Mouse (Mus musculus) hindbrain, embryonic 11.5 days (tissue): Measurements from ENCODE around the gene Itpr1. TPM values are rescaled to one million over a fixed set of nuclear protein-coding genes. Genes with fewer than 3 reads are reported as not detected.

ENCODE experiments used
- ATAC-seq: fragments of 200-750 bp; cut with Nextera tagmentation; 2 replicates; pipeline ENCODE4 v1.8.0; 2017; ENCODE audit warnings: mild to moderate bottlenecking, moderate TSS enrichment, moderate library complexity; ENCODE audit not compliant: low FRiP score
- DNase-seq: peaks from one replicate; pipeline ENCODE4 v3.0.0-alpha.2; 2015; ENCODE audit warnings: low spot score
- H3K27ac ChIP-seq: fragments of 300-500 bp; sonication (generic); 2 replicates; pipeline ENCODE4 v1.5.1; 2014; ENCODE audit warnings: mild to moderate bottlenecking, low read depth, low read length
- H3K27me3 ChIP-seq: fragments of 300-500 bp; sonication (generic); 2 replicates; pipeline ENCODE4 v1.6.1; 2014; ENCODE audit warnings: mild to moderate bottlenecking, low read length, moderate library complexity, mixed read lengths; ENCODE audit not compliant: control insufficient read depth, insufficient read depth
- H3K36me3 ChIP-seq: fragments of 300-500 bp; sonication (generic); 2 replicates; pipeline ENCODE4 v1.6.1; 2014; ENCODE audit warnings: mild to moderate bottlenecking, low read length, moderate library complexity, mixed read lengths; ENCODE audit not compliant: control insufficient read depth, insufficient read depth
- H3K4me1 ChIP-seq: fragments of 300-500 bp; sonication (generic); replicated peaks from 2 replicates; pipeline ENCODE4 v1.6.1; 2014; ENCODE audit warnings: low read length, mixed read lengths; ENCODE audit not compliant: control insufficient read depth, insufficient read depth
- H3K4me2 ChIP-seq: fragments of 300-500 bp; sonication (generic); replicated peaks from 2 replicates; pipeline ENCODE4 v1.6.1; 2014; ENCODE audit warnings: mild to moderate bottlenecking, low read depth, low read length
- H3K4me3 ChIP-seq: fragments of 300-500 bp; sonication (generic); 2 replicates; pipeline ENCODE4 v1.5.1; 2014; ENCODE audit warnings: low read depth, low read length
- H3K9ac ChIP-seq: fragments of 300-500 bp; sonication (generic); 2 replicates; pipeline ENCODE4 v1.6.1; 2014; ENCODE audit warnings: low read depth, low read length
- H3K9me3 ChIP-seq: fragments of 300-500 bp; sonication (generic); 2 replicates; pipeline ENCODE4 v1.6.1; 2016; ENCODE audit warnings: low read length; ENCODE audit not compliant: control insufficient read depth
- WGBS: fragments of 180-500 bp; shearing (Covaris S2); extraction: QIAGEN DNeasy Blood & Tissue Kit; methylation state at CpG from one replicate; pipeline ENCODE4 v1.1.7; 2014; 5-methylcytosine and 5-hydroxymethylcytosine counted together
- polyA plus RNA-seq: library from polyadenylated mRNA; unstranded; fragments of >200 nt; fragmentation: Nextera tagmentation; extraction: Ambion mirVana; gene quantifications from 2 replicates; pipeline ENCODE4 v1.2.1, GENCODE M21; 2014

Gene Itpr1
- polyA plus RNA-seq, 1 experiment from 2014 or later, result 9.6 TPM

DNA sequence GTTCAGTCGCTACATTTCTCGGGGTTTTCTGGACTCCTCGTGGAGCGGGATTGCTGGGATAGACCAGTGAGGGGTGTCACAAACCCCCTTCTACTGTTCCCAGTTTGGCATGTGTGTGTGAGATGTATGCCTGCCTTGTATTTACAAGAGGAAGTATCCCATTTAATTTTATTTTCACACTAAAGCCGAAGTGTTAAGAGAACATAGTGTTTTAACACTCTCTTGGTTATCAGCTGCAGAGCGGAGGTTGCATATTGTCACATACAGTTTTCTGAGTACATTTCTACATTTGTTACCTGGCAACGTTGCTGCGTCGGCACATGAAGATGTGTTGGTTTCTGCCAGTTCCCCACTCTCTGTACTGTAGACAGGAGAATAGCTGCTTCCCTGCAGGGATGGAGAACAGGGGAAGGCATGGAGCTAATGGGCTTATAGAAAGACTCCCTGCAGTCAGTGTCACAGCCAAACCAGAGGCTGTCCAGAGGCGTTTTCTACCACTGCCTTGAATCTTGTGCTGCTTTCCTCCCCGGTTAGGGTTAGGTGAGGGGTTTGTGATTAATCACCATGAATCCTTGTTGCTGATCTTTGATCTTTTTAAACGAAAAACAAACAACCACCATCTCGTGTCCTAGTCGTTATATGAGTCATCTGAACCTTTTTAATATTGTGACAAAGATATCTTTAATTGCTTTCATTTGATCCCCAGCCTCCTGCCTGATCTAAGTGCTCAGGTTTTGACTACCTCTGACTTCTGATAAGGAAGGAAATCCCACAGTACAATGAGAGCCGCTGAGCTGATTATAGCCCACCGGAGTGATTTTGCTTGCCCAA lies 241.4 kb downstream of the Itpr1 start:
- ATAC-seq (no peak), DNase-seq (no peak)
- 72% methylated on average over 16 of the region's 16 CpGs for WGBS
- Histone ChIP-seq H3K4me2 (no peak overlapping the region), H3K36me3 (no peaks in the 10 kb centered on the region), H3K4me1 (no peaks in the 10 kb centered on the region; the same call in 1 of the 2 replicates), H3K27ac (no peak overlapping the region), H3K4me3 (no peak overlapping the region), H3K9me3 (no peaks in the 10 kb centered on the region), H3K27me3 (no peaks in the 10 kb centered on the region), H3K9ac (no peak overlapping the region)

GRCm38 (mm10) chr6:108454979-108455836 lies 242.3 kb downstream of the Itpr1 start:
- ATAC-seq (no peak), DNase-seq (no peak)
- no peaks in the 10 kb centered on the region; the same call in 1 of the 2 replicates for H3K4me1 ChIP-seq
- H3K9me3 ChIP-seq, result no peaks in the 10 kb centered on the region
- no peaks in the 10 kb centered on the region for H3K27me3 ChIP-seq
- no peak overlapping the region for H3K27ac ChIP-seq
- no peak overlapping the region for H3K4me3 ChIP-seq
- WGBS, result 86% methylated on average over 7 of the region's 7 CpGs
- H3K4me2 ChIP-seq, result no peak overlapping the region
- H3K36me3 ChIP-seq, result no peaks in the 10 kb centered on the region
- H3K9ac ChIP-seq, result no peak overlapping the region

DNA sequence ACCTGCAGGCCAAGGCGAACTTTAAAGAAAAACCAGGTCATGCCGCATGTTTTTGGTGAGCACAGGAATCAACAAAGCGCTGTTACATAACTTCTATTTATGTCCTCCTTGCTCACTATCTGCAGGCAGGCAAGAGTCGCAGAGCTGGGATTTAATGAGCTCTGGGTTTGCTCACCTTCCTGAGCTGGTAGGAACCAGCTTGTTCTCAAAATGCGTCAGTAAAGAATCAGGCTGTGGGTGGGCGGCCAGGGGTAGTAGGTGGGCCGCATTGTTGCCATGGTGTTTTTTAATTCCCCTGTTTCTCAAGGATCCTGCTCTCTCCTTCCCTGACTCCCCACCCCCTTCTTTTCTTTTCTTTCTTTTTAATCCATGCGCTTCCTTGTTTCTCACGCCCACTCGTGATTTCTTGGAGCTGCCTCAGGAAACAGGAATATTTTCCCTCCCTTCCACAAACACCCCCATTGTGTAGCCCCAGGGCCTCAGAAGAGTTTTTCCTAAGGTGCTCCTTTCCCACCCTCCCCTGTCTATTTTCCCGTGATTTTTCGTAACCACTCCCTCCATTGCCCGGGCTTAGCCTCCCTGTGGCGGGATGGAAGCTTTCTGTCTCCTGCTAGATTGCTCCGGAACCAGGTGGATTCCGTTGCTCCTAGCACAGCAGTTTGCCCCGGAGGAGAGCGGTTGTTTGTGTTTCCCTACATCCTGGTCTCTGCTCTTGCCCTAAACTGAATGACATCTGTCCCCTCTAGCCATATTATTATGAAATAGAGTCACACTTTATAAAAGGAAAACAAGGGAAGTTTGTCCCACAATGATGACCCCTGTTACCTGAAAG lies 243.6 kb downstream of the Itpr1 start:
- Histone ChIP-seq H3K27ac (no peak overlapping the region), H3K27me3 (no peaks in the 10 kb centered on the region), H3K9ac (peak overlapping the region; percentile 32; the same call in 1 of the 2 replicates), H3K4me3 (no peak overlapping the region), H3K4me2 (peak overlapping the region; percentile 24), H3K4me1 (no peaks in the 10 kb centered on the region; the same call in 1 of the 2 replicates), H3K9me3 (no peaks in the 10 kb centered on the region), H3K36me3 (no peaks in the 10 kb centered on the region)
- ATAC-seq (peak; percentile 20; the same call in 1 of the 2 replicates), DNase-seq (peak; percentile 41)
- 10% methylated on average over 18 of the region's 18 CpGs for WGBS

DNA sequence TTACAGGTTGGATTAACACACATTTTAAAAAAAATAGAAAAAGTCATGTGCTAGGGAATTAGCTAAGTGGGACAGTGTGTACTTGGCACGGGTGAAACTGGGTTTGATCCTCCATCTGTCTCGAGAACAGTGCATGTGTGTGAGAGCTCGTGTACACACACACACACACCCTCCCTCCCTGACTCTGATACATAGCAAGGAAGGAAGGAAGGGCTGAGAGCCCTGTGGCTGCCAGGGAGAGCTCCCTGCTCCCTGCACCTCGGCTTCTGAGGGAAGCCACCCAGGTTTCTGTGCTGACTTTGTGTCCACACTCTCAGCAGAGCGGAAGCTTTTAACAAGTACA lies 244.1 kb downstream of the Itpr1 start:
- no peak overlapping the region for H3K4me3 ChIP-seq
- 12% methylated on average over 5 of the region's 5 CpGs for WGBS
- no peaks in the 10 kb centered on the region for H3K27me3 ChIP-seq
- H3K9me3 ChIP-seq, result no peaks in the 10 kb centered on the region
- no peaks in the 10 kb centered on the region for H3K36me3 ChIP-seq
- H3K27ac ChIP-seq, result peak overlapping the region; percentile 39; the same call in 1 of the 2 replicates
- no peaks in the 10 kb centered on the region; the same call in 1 of the 2 replicates for H3K4me1 ChIP-seq
- DNase-seq (peak; percentile 28), ATAC-seq (0 out of 2 replicates have a peak, but pooled peaks have one; percentile 44)
- H3K4me2 ChIP-seq, result peak overlapping the region; percentile 24; the same call in 1 of the 2 replicates
- H3K9ac ChIP-seq, result no peak overlapping the region

DNA sequence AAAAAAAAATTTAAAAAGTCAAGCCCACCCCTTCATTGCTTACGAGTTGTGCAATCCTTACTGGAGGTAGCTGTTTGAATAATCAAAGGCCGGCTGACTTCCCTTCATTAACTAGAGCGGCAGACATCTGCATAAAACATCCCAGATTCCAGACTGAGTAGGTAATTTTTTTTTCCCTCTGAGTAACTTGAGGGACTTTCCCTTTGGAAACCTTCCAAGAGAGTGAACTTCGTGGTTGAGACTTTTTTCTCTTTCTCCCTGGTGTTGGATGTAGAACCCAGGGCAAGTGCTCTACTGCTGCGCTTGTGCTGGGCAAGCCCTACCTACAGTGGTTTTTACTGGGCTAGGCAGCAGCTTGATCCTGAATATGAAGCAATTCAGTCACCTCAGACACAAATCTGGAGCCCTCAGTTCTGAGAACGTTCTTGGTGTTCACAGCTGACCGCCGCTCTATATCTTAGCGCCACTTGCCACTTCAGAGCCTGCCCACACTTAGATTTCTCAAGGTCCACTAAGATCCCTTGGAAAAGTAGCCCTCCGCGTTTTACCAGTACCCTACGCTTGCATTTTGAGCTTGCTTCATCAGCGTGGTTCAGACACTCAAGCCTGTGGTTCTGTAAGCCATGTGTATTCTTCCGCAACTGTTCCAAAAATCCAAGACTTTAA lies 244.8 kb downstream of the Itpr1 start:
- H3K36me3 ChIP-seq, result no peaks in the 10 kb centered on the region
- H3K27ac ChIP-seq, result no peak overlapping the region; the same call in 1 of the 2 replicates
- no peaks in the 10 kb centered on the region for H3K9me3 ChIP-seq
- DNase-seq (peak; percentile 16), ATAC-seq (0 out of 2 replicates have a peak, but pooled peaks have one; percentile 12)
- no peak overlapping the region for H3K4me2 ChIP-seq
- no peaks in the 10 kb centered on the region; the same call in 1 of the 2 replicates for H3K4me1 ChIP-seq
- no peak overlapping the region for H3K4me3 ChIP-seq
- H3K9ac ChIP-seq, result no peak overlapping the region
- no peaks in the 10 kb centered on the region for H3K27me3 ChIP-seq
- 54% methylated on average over 14 of the region's 14 CpGs for WGBS

DNA sequence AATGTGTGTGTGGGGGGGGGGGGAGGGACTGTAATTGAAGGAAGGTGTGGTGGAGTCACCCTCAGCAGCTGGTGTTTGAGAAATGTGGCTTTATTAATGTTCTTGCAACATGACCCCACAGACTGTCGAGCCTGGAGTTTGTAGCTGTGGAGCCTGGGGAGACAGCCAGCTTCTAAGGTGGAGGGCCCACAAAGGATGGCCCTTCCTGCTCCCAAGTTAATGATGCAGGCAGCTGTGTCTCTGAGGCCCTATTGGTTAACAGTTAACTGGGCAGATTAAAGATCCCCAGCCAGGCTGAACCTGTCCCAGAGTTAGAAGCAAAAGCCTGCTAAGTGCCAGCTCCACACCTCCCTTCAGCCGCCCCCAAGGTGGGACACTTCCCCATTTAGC lies 245.3 kb downstream of the Itpr1 start:
- ATAC-seq (no peak), DNase-seq (no peak)
- Histone ChIP-seq H3K27ac (no peak overlapping the region), H3K27me3 (no peaks in the 10 kb centered on the region), H3K9ac (no peak overlapping the region), H3K4me3 (no peak overlapping the region), H3K36me3 (no peaks in the 10 kb centered on the region), H3K4me1 (no peaks in the 10 kb centered on the region; the same call in 1 of the 2 replicates), H3K9me3 (no peaks in the 10 kb centered on the region), H3K4me2 (no peak overlapping the region)
- WGBS, result 41% methylated on average over 2 of the region's 2 CpGs

- Histone ChIP-seq H3K4me2 (no peak overlapping the region), H3K27me3 (no peaks in the 10 kb centered on the region), H3K9me3 (no peaks in the 10 kb centered on the region), H3K4me3 (no peak overlapping the region), H3K36me3 (no peaks in the 10 kb centered on the region), H3K27ac (no peak overlapping the region), H3K9ac (no peak overlapping the region), H3K4me1 (no peaks in the 10 kb centered on the region; the same call in 1 of the 2 replicates)
- DNase-seq, result no peak
- ATAC-seq, result no peak
- 91% methylated on average over 11 of the region's 11 CpGs for whole genome bisulfite sequencing
These were observed 245.9 kb downstream of the Itpr1 start for GRCm38 (mm10) chr6:108458826-108459225.
